In the genomic region with DNA sequence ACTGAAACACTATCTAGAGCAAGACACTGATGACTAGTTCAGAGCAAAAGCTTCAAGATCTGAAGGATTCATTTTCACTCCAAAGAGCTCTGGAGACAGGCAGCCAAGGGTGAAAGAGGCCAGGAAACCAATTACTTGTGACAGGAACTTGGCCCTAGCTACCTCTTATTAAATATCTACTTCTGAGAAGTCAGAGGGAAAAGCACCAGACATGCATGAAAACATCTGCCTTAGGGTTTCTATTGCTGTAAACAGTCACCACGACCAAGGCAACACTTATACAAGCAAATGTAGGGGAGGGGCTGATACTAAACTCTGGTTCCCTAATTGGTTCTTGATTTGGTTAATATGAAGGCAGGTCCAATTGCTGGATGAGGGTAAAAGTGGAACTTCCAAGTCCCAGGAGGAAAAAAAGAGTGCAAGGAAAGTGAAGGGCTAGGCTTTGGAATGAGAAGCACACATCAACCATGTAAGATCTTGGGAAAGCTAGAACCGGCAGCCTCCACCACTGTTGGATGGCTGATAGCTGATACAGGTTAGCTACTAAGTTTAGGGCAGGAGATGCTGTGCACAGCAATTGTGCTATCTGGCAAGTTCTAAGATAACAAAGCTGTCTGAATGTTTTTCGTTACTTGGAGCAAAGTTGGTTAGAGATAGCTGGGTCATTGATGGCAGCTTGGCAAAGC, we compare ENCODE assay signal across 18 mouse cellular contexts. TPM values are rescaled to one million over a fixed set of nuclear protein-coding genes. Genes with fewer than 3 reads are reported as not detected.
A peak's percentile ranks its signal among the peaks of the same experiment; 100 is the strongest.
DNase-seq lines count a peak whose midpoint lies in the region.
"Had no signal": no experiment of that assay in that cellular context is flagged by ENCODE, and none has a peak within 500 bp of the region (broad histone marks: within the 10 kb centered on the region; RNA-seq: fewer than 3 reads in every experiment).

No protein-coding gene starts in this region.

- DNase-seq in heart, adult 11 months = peak; percentile 55
- DNase-seq in heart, embryonic 10.5 days (ENCODE audit: low spot score) = no peak
- DNase-seq in lung, postnatal 10 days = peak; percentile 22
- no peak for DNase-seq in lung, adult 18-20 months
- DNase-seq in kidney, postnatal 14 days = peak; percentile 53
- no peak for DNase-seq in urinary bladder, adult 18-20 months (ENCODE audit: low spot score in 2 of 2)
- DNase-seq in cerebellum, adult 11-12 months = no peak
- DNase-seq in ovary, postnatal 36 days (ENCODE audit: low spot score) = no peak
- DNase-seq: cerebellum, adult 9-11 months; gastrocnemius, postnatal 25 days; layer of hippocampus, adult 9-11 months; right cerebral cortex, adult 18-20 months; thymus, adult 2 months had no signal

- H3K4me3 ChIP-seq in heart, embryonic 10.5 days = no peak overlapping the region
- H3K4me3 ChIP-seq: forebrain, embryonic 13.5 days; hindbrain, embryonic 15.5 days; limb, embryonic 12.5 days; liver, embryonic 15.5 days; megakaryocyte, embryonic 14.5 days had no signal

- H3K4me1 ChIP-seq in heart, embryonic 10.5 days = no peaks in the 10 kb centered on the region
- H3K4me1 ChIP-seq: forebrain, embryonic 13.5 days; hindbrain, embryonic 15.5 days; limb, embryonic 12.5 days; liver, embryonic 15.5 days; megakaryocyte, embryonic 14.5 days had no signal

- no peak overlapping the region for H3K27ac ChIP-seq in heart, embryonic 10.5 days
- H3K27ac ChIP-seq: forebrain, embryonic 13.5 days; hindbrain, embryonic 15.5 days; limb, embryonic 12.5 days; liver, embryonic 15.5 days had no signal

- H3K27me3 ChIP-seq in heart, embryonic 10.5 days (ENCODE audit: insufficient read depth, poor library complexity, severe bottlenecking) = peaks cover 12% of the 10 kb centered on the region
- H3K27me3 ChIP-seq: liver, embryonic 15.5 days had no signal

- WGBS in heart, embryonic 10.5 days = 50% methylated on average over 3 of the region's 3 CpGs

- no peaks in the 10 kb centered on the region for H3K9me3 ChIP-seq in heart, embryonic 10.5 days
- H3K9me3 ChIP-seq: forebrain, embryonic 13.5 days; hindbrain, embryonic 15.5 days; limb, embryonic 12.5 days; liver, embryonic 15.5 days had no signal

- no peaks in the 10 kb centered on the region for H3K36me3 ChIP-seq in heart, embryonic 10.5 days
- H3K36me3 ChIP-seq: hindbrain, embryonic 15.5 days; limb, embryonic 12.5 days; liver, embryonic 15.5 days had no signal

RNA-seq across cellular contexts. Expression of a gene that starts 49.2 kb away (rescaled TPM):
- polyA plus RNA-seq in heart, embryonic 10.5 days (2016; fragmentation: Nextera tagmentation; extraction: Ambion mirVana) = 15.5 and 18.3 TPM in 2 replicates

Comparison
In these comparisons a context has a peak if more than half of its experiments do, and no peak if none do; other contexts are left out.
1. DNase-seq: peak in heart, adult 11 months (single experiment), lung, postnatal 10 days (single experiment) and kidney, postnatal 14 days (single experiment); none in heart, embryonic 10.5 days (single experiment), lung, adult 18-20 months (0 of 2), urinary bladder, adult 18-20 months (0 of 2), cerebellum, adult 11-12 months (single experiment) and ovary, postnatal 36 days (single experiment).